Mouse (Mus musculus): ENCODE data around the gene Cltc. TPM values are rescaled to one million over a fixed set of nuclear protein-coding genes. Genes with fewer than 3 reads are reported as not detected.
"Not testable (repeated sequence)": the region's sequence is repeated elsewhere in the genome, so short reads cannot be mapped to it uniquely, and the experiment has no call there.

Gene Cltc
- total RNA-seq, 2 experiments from 2014 or later = 144 to 179 TPM

GRCm38 (mm10) chr11:86738956-86739355 lies 18.4 kb downstream of the Cltc start:
- no peak for DNase-seq

GRCm38 (mm10) chr11:86738308-86738707 lies 19.1 kb downstream of the Cltc start:
- not testable (repeated sequence) for DNase-seq

DNA sequence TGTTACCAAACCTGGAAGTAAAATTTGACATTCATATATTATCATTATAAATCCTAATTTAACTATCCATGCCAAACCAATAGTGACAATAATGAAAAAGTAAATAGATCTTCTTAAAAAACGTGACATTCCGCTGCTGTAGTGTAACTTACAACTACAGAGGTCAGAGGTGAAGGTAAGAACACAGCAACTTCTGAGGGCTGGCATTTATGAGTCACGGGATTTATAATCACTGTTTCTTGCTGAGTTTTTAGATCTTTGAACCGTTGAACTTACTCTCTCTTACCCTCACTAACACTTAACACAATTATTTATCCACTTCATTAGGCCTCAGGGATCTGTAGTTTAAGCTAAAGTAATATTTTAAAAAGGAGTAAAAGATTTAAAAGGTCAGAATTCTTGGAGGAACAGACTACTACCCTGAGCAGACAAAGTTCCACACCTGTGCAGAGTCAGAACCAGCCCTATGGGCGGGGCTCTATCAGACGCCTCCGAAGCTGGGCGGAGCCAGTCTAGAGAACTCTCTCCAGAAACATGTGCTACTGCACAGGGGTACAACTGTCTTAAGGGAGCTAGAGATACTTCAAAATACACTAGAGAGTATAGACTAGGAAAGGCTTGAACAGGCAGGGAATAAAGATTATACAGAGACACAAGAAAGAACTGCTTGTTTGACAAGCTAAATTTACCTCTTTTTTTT lies 19.9 kb downstream of the Cltc start:
- no peak for DNase-seq

GRCm38 (mm10) chr11:86734993-86735392 lies 22.4 kb downstream of the Cltc start:
- DNase-seq = no peak

- no peak for DNase-seq
These were observed 23.0 kb downstream of the Cltc start for GRCm38 (mm10) chr11:86734241-86734939.

- no peak for DNase-seq
These were observed 25.9 kb downstream of the Cltc start for GRCm38 (mm10) chr11:86731443-86731842.

DNA sequence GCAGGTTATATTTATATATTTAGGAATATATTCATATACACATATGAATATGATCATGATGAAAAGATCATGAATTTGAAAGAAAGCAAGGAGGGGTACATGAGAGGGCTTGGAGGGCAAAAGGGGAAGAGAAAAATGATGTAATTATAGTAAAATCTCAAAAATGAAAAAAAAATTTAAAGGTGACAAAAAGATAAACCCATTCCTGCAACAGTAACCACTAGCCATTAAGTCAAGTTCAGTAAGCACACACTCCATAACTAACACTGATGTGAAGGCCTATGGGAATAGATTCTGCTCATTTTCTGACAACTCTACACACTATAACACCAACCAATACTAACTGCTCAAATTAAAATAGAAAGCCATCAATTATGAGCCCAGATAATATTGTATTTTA lies 31.8 kb downstream of the Cltc start:
- no peak for DNase-seq

DNA sequence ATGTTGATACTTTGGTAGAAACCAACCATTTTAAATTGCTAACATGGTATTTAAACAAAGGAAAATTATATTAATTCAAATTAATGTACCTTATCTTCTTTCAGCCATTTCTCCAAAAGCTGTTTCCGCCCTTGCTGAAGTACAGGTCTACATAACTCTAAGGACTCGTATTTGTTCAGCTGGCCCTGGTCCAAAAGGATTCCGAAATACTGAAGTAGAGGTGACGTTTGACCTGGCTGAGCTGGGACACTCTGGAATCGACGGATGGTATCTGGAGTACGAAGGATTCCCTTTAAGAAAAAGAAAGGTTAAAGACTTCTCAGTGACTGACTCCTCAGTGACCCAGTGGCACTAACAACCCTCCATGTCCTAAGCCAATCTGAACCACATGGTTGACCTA lies 32.4 kb downstream of the Cltc start:
- DNase-seq = no peak

- DNase-seq = no peak
These were observed 33.4 kb downstream of the Cltc start for GRCm38 (mm10) chr11:86724004-86724403.

DNA sequence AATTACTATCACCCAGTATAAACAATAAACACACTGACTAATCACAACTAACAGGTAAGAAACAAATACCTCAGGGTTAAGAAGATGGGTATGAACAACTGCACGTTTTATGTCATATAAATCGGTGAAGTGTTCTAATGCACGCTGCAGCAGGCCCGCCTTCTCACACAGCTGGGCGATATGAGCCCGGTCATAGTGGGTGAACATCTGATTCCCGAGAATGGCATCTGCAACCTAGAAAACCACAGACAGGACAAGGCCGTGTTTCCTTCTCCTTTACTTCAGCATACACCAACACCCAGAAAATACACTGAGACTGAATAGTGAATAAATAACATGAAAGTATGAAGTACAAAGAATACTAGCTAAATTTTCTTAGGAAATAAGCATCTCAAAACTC lies 38.0 kb downstream of the Cltc start:
- DNase-seq = no peak

- no peak for DNase-seq
These were observed 39.0 kb downstream of the Cltc start for GRCm38 (mm10) chr11:86718369-86718768.

- no peak for DNase-seq
These were observed 39.9 kb downstream of the Cltc start for GRCm38 (mm10) chr11:86717306-86718065.

DNA sequence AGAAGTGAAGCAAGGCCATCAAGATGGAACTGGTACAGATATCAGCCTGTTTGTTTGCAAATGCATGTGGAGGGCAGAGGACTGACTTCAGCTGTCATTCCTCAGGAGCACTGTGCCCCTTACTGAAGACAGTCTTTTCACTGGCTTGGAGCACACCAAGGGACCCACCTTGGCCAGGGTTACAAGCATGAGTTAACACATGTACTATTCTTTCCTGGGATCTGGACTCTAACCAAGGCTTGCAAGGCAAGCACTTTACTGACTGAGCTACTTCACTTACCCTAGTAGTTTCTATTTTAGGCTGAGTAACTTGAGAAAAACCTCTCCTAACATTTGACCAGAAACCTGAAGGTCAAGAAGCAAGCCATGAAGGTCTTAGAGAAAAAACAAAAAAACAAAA lies 42.8 kb downstream of the Cltc start:
- DNase-seq = peak; percentile 4

DNA sequence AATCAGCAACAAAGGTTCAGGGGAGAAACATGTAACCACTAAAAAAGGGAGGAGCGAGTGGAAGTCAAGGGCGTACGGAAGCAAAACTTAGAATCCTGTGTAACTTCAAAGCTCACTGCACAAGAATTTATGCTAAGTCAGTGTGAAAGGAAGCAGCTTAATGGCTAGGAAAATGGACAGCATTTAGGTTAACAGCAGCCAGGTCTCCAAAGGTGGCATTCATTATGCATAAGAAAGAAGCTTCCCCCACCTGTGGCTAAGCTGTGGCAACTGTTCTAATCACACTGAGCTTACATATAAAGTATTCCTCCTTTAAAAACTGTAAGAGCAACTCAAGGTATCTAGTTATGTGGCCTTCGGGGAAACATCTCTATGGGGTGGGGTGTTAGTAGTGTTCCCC lies 56.2 kb downstream of the Cltc start:
- no peak for DNase-seq

GRCm38 (mm10) chr11:86695461-86695860 lies 61.9 kb downstream of the Cltc start:
- no peak for DNase-seq

DNA sequence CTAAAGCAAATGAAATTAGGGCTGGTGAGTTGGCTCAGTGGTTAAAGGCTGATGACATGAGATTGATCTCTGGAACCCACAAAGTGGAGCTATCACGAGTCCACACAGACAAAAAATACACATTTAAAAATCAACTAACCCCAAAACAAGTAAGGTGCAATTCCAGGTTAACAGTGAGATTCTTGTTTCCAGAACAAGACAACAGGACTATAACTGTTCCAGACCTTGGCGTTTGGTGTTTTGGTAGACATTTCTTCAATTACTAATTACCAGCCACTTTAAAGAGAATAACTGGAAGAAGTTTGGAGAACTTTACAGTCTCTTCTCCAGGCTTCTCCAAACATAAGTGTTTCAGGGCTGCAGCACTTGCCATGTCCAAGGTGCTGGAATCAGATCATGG lies 64.8 kb downstream of the Cltc start:
- no peak for DNase-seq

DNA sequence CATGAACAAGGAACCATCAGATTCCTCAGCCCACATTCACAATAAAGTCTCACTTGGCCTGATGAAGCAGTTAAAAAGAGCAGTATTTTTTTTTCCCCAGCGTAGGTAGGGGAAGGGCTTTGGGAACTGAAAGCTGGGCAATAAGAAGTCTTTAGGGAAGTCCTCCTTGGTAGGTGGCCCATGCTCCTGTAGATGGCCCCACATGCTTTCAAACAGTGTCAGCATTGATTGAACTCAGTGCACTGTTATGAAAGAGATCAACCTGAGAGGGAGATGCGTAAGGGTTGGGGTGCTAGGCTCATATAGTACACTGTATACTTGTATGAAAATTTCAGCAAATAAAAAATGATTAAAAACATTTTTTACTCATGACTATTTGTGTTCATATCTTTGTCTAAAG lies 65.4 kb downstream of the Cltc start:
- DNase-seq = no peak

DNA sequence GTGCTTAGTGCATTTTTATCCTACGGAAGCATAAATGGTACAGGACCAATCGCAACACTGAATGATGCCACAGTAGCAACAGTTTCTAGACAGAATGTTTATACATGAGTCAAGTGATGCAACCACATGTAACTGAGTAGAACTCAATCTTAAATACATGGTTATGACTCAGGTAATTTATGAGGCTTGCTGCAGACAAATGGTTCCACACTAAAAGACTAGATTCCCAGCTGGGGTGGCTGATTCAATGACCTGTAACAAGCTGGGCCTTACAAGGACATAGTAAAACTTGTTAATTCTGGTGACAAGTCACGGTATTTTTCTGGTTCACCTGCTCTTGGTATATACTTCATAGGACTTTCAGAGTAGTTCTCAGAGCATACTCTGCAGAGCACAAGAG lies 65.9 kb downstream of the Cltc start:
- DNase-seq = no peak

- no peak for DNase-seq
These were observed 67.0 kb downstream of the Cltc start for GRCm38 (mm10) chr11:86690383-86690782.

DNA sequence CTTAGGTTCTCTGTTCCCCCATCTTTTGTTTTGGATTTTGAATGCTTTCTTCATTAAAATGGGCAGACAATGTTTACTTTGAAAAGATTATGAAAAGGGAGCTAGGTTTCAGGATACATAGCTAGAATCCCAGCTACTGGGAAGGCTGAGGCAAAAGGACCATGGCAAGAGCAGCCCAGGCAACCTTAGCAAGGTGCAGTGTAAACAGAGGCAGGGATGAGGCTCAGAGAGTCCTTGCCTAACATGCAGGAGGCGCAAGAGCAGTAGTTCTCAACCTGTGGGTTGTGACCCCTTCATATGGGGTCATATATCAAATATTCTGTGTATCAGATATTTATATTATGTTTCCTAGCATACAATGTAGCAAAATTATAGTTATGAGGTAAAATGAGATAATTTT lies 72.0 kb downstream of the Cltc start:
- DNase-seq = no peak

DNA sequence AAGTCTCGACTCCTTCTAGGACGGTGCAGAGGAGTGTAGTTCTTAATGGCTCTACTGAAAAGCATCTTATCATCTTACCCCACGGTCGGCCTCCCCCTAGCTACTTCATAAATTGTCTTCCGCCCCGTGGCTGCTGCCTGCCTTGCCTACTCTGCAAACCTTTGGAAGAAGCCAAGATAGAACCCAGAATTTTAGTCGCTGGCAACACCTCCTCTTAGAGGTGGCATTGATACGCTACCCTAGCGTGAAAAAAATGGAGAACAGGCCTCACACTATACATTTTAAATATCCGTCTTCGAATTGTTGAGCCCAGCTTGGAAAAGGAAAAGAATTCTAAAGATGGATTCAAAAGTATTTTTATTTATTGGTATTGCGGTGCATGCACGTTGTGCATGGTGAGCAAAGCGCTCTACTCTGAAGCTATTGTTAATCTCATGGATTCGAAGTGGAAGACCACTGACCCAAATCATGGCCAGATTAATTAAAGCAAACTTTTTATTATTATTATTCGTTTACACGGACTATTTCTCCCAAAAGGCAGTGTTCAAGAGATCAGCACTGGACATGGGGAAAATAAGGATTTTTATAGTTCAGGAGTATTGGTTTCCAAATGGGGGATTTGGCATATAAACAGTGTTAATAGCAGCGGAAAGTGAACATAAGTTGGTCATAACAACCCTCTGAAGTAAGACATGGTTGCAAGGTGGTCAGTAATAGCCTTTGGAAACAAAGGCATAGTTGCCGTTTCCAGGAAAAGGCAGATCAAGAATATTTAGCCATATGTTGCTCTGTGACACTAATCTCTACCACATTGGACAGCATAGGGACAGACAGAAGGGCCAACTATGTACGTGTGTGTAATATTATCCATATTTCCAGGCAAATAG lies 73.0 kb downstream of the Cltc start:
- no peak for DNase-seq

- DNase-seq = peak; percentile 97
These were observed 73.8 kb downstream of the Cltc start, which contains the start of the genes Vmp1 and Ptrh2 for GRCm38 (mm10) chr11:86683395-86684125. Vmp1 (minus strand) TSS chr11:86683836. Ptrh2 (plus strand) TSS chr11:86683985.

Data from gastrocnemius, postnatal 10 days (tissue).